Mouse (Mus musculus) right cerebral cortex, adult 2 months (tissue): ENCODE data around the gene Espn.

ENCODE experiments used
- DNase-seq, 2 experiments: peaks; one replicate each; pipeline ENCODE4 v3.0.0; 2021 to 2022; ENCODE audit warnings: low spot score in 2 of 2

Gene Espn

GRCm38 (mm10) chr4:152146033-152146827 lies 5.9 kb downstream of the Espn start:
- DNase-seq: no peak

- no peak for DNase-seq
Measured at GRCm38 (mm10) chr4:152145473-152145872, 6.7 kb downstream of the Espn start.

GRCm38 (mm10) chr4:152143632-152144031 lies 8.5 kb downstream of the Espn start:
- no peak for DNase-seq

GRCm38 (mm10) chr4:152141521-152142135 lies 10.5 kb downstream of the Espn start:
- peak; percentile 45 to 49 for DNase-seq

GRCm38 (mm10) chr4:152140441-152140840 lies 11.7 kb downstream of the Espn start:
- DNase-seq: peak in 1 of 2 experiments; percentile 43

- peak; percentile 68 to 70 for DNase-seq
Measured at GRCm38 (mm10) chr4:152138497-152139260, 13.5 kb downstream of the Espn start.

GRCm38 (mm10) chr4:152136876-152137250 lies 15.3 kb downstream of the Espn start:
- no peak for DNase-seq

- no peak for DNase-seq
Measured at GRCm38 (mm10) chr4:152136112-152136875, 15.9 kb downstream of the Espn start.

GRCm38 (mm10) chr4:152135363-152135762 lies 16.8 kb downstream of the Espn start:
- DNase-seq: no peak

GRCm38 (mm10) chr4:152134507-152134906 lies 17.7 kb downstream of the Espn start:
- peak in 1 of 2 experiments; percentile 52 for DNase-seq

- no peak for DNase-seq
Measured at GRCm38 (mm10) chr4:152133213-152133612, 19.0 kb downstream of the Espn start.

- DNase-seq: no peak
Measured at GRCm38 (mm10) chr4:152132772-152133169, 19.4 kb downstream of the Espn start.

- DNase-seq: no peak
Measured at GRCm38 (mm10) chr4:152131809-152132771, 20.1 kb downstream of the Espn start.

- DNase-seq: no peak
Measured at GRCm38 (mm10) chr4:152130771-152131653, 21.2 kb downstream of the Espn start.

GRCm38 (mm10) chr4:152129395-152129930 lies 22.7 kb downstream of the Espn start:
- no peak for DNase-seq

GRCm38 (mm10) chr4:152128784-152129183 lies 23.4 kb downstream of the Espn start:
- DNase-seq: no peak

- no peak for DNase-seq
Measured at GRCm38 (mm10) chr4:152127884-152128283, 24.3 kb downstream of the Espn start.

- peak in 1 of 2 experiments; percentile 42 for DNase-seq
Measured at GRCm38 (mm10) chr4:152126026-152126920, 25.9 kb downstream of the Espn start.
